Mouse (Mus musculus): ENCODE measurements around the gene Fam174b. TPM values are rescaled to one million over a fixed set of nuclear protein-coding genes. Genes with fewer than 3 reads are reported as not detected.

The Fam174b gene
- polyA plus RNA-seq, 1 experiment from 2014 or later, result 28.8 TPM

DNA sequence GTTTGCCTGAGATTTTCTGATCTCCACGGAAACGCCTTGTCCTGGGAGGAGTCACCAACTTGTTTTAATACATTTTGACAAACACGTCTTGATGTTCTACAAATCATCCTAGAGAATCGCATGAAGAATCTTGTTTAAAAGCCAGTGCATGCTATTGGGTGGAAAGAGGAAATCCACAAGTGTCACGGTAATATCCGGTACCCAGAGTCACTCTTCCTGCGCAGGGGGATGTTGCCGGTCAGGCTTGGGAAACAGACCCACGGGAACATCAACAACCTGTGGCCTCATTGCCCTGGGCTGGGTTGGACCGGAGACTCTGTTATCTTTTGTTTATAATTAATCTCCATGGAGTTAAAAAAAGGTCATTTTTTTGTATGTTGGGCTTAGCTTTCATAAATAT, 22.1 kb upstream of the Fam174b start:
- DNase-seq (ENCODE audit: low spot score), result peak; percentile 35
- no peaks in the 10 kb centered on the region for H3K36me3 ChIP-seq (ENCODE audit: insufficient read depth, low read length)
- H3K4me2 ChIP-seq (ENCODE audit: low read length), result no peak overlapping the region
- H3K27me3 ChIP-seq (ENCODE audit: insufficient read depth, low read length), result no peaks in the 10 kb centered on the region
- no peak for ATAC-seq (replicated peaks; ENCODE audit: low FRiP score, low read depth)
- H3K9ac ChIP-seq (ENCODE audit: low read depth, low read length), result no peak overlapping the region
- H3K27ac ChIP-seq, result no peak overlapping the region
- H3K4me1 ChIP-seq (replicated peaks; ENCODE audit: insufficient read depth, low read length), result 0 out of 2 replicates have a peak, but pooled peaks cover 3% of the 10 kb centered on the region
- TF ChIP-seq CTCF (IDR thresholded peaks at IDR 0.05; ENCODE audit: low read depth), result no peak
- 68% methylated on average over 10 of the region's 10 CpGs for WGBS
- H3K9me3 ChIP-seq (replicated peaks; ENCODE audit: low read length), result no peaks in the 10 kb centered on the region
- no peak overlapping the region for H3K4me3 ChIP-seq (replicated peaks; ENCODE audit: low read depth, low read length)

DNA sequence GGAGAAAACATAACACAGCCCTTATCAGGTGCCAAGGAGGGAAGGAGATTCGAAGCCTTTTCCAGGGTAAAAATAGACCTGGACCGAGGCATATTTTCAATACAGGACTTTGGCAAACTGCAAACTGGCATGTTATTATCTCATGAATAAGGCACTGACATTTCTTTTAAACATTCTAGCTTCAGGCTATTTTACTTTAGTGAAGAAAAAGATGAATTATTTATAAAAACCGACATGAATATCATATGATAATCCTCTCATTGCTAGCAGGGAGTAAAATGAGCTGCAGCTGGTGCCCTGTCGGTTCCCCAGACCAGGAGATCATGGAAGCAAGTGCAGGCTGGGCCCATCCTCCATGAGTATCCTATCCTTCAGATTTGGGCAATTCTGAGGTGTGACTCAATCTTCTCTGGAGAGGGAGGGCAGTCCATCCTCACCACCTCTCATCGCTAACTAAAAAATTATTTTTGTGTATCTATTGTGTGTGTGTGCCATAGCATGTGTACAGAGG, 21.6 kb upstream of the Fam174b start:
- H3K36me3 ChIP-seq (ENCODE audit: insufficient read depth, low read length), result no peaks in the 10 kb centered on the region
- no peaks in the 10 kb centered on the region for H3K27me3 ChIP-seq (ENCODE audit: insufficient read depth, low read length)
- no peaks in the 10 kb centered on the region for H3K9me3 ChIP-seq (replicated peaks; ENCODE audit: low read length)
- TF ChIP-seq CTCF (IDR thresholded peaks at IDR 0.05; ENCODE audit: low read depth), result no peak
- H3K27ac ChIP-seq, result no peak overlapping the region
- H3K4me1 ChIP-seq (replicated peaks; ENCODE audit: insufficient read depth, low read length), result 0 out of 2 replicates have a peak, but pooled peaks cover 3% of the 10 kb centered on the region
- DNase-seq (ENCODE audit: low spot score), result no peak
- no peak overlapping the region for H3K9ac ChIP-seq (ENCODE audit: low read depth, low read length)
- ATAC-seq (replicated peaks; ENCODE audit: low FRiP score, low read depth), result no peak
- H3K4me3 ChIP-seq (replicated peaks; ENCODE audit: low read depth, low read length), result no peak overlapping the region
- H3K4me2 ChIP-seq (ENCODE audit: low read length), result no peak overlapping the region
- 73% methylated on average over 5 of the region's 5 CpGs for WGBS

DNA sequence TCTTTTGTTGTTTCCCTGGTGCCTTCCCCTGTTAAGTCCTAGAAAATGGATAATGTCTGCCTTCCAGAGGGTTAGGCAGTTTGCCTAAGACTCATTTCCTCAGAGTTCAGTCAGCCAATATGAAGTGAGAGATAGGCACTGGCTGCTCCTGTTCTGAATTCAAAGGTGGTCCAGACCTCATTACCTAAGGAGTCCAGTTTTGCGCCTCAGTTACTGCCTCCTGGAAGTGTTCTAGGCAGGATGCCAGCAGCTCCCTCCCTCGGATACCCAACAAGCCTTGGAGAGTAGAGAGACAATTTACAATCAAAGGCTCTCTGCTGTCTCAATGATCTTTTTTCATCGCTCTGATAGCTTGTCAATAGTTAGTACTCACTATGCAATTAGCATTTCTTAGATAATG, 19.1 kb upstream of the Fam174b start:
- H3K36me3 ChIP-seq (ENCODE audit: insufficient read depth, low read length), result no peaks in the 10 kb centered on the region
- ATAC-seq (replicated peaks; ENCODE audit: low FRiP score, low read depth) (no peak), DNase-seq (ENCODE audit: low spot score) (no peak)
- no peaks in the 10 kb centered on the region for H3K27me3 ChIP-seq (ENCODE audit: insufficient read depth, low read length)
- no peaks in the 10 kb centered on the region for H3K9me3 ChIP-seq (replicated peaks; ENCODE audit: low read length)
- no peak overlapping the region for H3K4me3 ChIP-seq (replicated peaks; ENCODE audit: low read depth, low read length)
- WGBS, result 50% methylated on average over 3 of the region's 3 CpGs
- H3K9ac ChIP-seq (ENCODE audit: low read depth, low read length), result no peak overlapping the region
- H3K4me1 ChIP-seq (replicated peaks; ENCODE audit: insufficient read depth, low read length), result 0 out of 2 replicates have a peak, but pooled peaks cover 3% of the 10 kb centered on the region
- no peak overlapping the region for H3K4me2 ChIP-seq (ENCODE audit: low read length)
- no peak overlapping the region for H3K27ac ChIP-seq
- no peak for TF ChIP-seq CTCF (IDR thresholded peaks at IDR 0.05; ENCODE audit: low read depth)

DNA sequence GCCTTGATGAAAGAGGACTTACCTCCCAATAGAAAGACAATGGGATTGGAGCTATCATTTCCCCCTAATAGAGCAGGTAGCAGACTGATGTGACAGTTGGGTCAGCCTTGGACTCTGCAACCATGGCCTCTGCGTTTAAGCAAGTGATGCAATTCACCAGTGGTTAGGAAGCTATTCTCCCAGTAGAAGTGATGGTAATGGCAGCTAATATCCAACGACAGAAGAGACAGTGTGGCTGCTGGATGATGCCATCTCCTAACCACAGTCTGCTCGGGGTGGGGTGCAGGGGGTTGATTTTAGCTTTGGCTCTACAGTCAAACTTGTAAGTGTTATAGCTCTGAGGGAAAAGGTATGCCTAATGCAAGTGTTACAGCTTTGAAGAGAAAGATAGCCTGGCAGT, 18.3 kb upstream of the Fam174b start:
- WGBS, result 82% methylated on average over 3 of the region's 3 CpGs
- Histone ChIP-seq H3K27me3 (ENCODE audit: insufficient read depth, low read length) (no peaks in the 10 kb centered on the region), H3K9me3 (replicated peaks; ENCODE audit: low read length) (no peaks in the 10 kb centered on the region), H3K4me1 (replicated peaks; ENCODE audit: insufficient read depth, low read length) (0 out of 2 replicates have a peak, but pooled peaks cover 3% of the 10 kb centered on the region), H3K9ac (ENCODE audit: low read depth, low read length) (no peak overlapping the region), H3K4me3 (replicated peaks; ENCODE audit: low read depth, low read length) (no peak overlapping the region), H3K36me3 (ENCODE audit: insufficient read depth, low read length) (no peaks in the 10 kb centered on the region), H3K27ac (no peak overlapping the region), H3K4me2 (ENCODE audit: low read length) (no peak overlapping the region)
- no peak for ATAC-seq (replicated peaks; ENCODE audit: low FRiP score, low read depth)
- no peak for DNase-seq (ENCODE audit: low spot score)
- no peak for TF ChIP-seq CTCF (IDR thresholded peaks at IDR 0.05; ENCODE audit: low read depth)

DNA sequence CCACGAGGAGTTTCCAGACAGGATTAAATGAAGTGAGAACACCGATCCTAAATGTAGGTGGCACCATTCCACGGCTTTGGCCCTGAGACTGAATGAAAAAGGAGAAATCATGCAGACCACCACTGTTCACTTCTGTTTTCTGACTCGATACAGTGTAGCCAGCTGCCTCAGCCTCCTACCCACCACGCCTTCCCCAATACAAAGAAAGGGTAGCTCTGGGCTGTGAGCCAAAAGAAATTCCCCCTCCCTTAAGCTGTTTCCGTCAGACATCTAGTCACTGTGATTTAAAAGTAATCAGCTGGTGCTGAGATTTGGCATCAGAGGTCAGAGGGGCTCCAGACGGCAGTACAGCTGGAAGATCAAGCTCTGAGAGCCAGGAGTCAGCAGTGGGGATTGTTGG, 10.2 kb upstream of the Fam174b start:
- Histone ChIP-seq H3K36me3 (ENCODE audit: insufficient read depth, low read length) (no peaks in the 10 kb centered on the region), H3K9ac (ENCODE audit: low read depth, low read length) (no peak overlapping the region), H3K4me3 (replicated peaks; ENCODE audit: low read depth, low read length) (no peak overlapping the region), H3K27me3 (ENCODE audit: insufficient read depth, low read length) (no peaks in the 10 kb centered on the region), H3K4me2 (ENCODE audit: low read length) (no peak overlapping the region), H3K27ac (no peak overlapping the region), H3K9me3 (replicated peaks; ENCODE audit: low read length) (no peaks in the 10 kb centered on the region), H3K4me1 (replicated peaks; ENCODE audit: insufficient read depth, low read length) (no peaks in the 10 kb centered on the region)
- 35% methylated on average over 7 of the region's 7 CpGs for WGBS
- ATAC-seq (replicated peaks; ENCODE audit: low FRiP score, low read depth) (no peak), DNase-seq (ENCODE audit: low spot score) (peak; percentile 35)
- TF ChIP-seq CTCF (IDR thresholded peaks at IDR 0.05; ENCODE audit: low read depth), result no peak

DNA sequence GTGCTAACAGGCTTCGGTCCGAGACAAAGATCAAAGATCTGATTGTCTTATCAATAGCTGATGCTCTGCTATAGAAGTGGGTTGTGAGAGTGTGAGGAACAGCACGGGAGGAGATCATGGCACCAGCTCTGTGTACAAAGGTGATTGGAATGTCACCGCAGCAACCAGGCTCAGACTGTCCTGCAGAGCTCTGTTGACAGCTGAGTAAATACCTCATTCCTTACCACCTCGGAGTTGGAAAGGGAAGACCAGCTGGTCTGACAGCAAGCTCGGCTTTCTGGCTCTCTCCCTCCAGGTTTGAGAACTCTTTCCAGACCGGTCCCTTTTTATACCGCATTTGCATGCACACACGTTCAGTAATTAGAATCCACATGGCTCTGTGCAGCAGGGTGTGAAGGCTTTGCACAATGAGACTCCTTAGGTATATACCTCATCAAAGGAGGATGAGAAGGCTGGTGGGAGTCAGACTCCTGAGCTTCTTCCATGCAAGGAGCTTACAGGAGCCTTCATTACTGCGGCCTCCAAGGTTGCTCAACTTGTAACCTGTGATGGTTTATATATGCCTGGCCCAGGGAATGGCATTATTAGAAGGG, 9.6 kb upstream of the Fam174b start:
- H3K9ac ChIP-seq (ENCODE audit: low read depth, low read length), result no peak overlapping the region
- WGBS, result 41% methylated on average over 10 of the region's 10 CpGs
- H3K9me3 ChIP-seq (replicated peaks; ENCODE audit: low read length), result no peaks in the 10 kb centered on the region
- no peak for TF ChIP-seq CTCF (IDR thresholded peaks at IDR 0.05; ENCODE audit: low read depth)
- no peaks in the 10 kb centered on the region for H3K27me3 ChIP-seq (ENCODE audit: insufficient read depth, low read length)
- peak; percentile 49 for DNase-seq (ENCODE audit: low spot score)
- H3K4me1 ChIP-seq (replicated peaks; ENCODE audit: insufficient read depth, low read length), result no peaks in the 10 kb centered on the region
- H3K4me3 ChIP-seq (replicated peaks; ENCODE audit: low read depth, low read length), result no peak overlapping the region
- H3K36me3 ChIP-seq (ENCODE audit: insufficient read depth, low read length), result no peaks in the 10 kb centered on the region
- H3K27ac ChIP-seq, result no peak overlapping the region
- H3K4me2 ChIP-seq (ENCODE audit: low read length), result no peak overlapping the region
- no peak; the same call in 1 of the 2 replicates for ATAC-seq (replicated peaks; ENCODE audit: low FRiP score, low read depth)

All from kidney, postnatal 0 days (tissue).